ENCODE assay signal across 11 mouse cellular contexts in genomic region chr9:58496470-58497182, GRCm38 (mm10). TPM values are rescaled to one million over a fixed set of nuclear protein-coding genes. Genes with fewer than 3 reads are reported as not detected.
A peak's percentile ranks its signal among the peaks of the same experiment; 100 is the strongest.
DNase-seq lines count a peak whose midpoint lies in the region; ATAC-seq and TF ChIP-seq lines count a peak whose summit lies in the region.
"Had no signal": no experiment of that assay in that cellular context is flagged by ENCODE, and none has a peak within 500 bp of the region (broad histone marks: within the 10 kb centered on the region; RNA-seq: fewer than 3 reads in every experiment).

No protein-coding gene starts in this region.

- peaks cover 81% of the 10 kb centered on the region for H3K4me1 ChIP-seq in cerebellum, adult 2 months (ENCODE audit: control insufficient read depth, insufficient read depth, low read length)

- no peak for ATAC-seq in cerebellum, adult (ENCODE audit: insufficient number of reproducible peaks, low FRiP score, low TSS enrichment)

- no peaks in the 10 kb centered on the region for H3K27me3 ChIP-seq in cerebellum, adult 2 months (ENCODE audit: control insufficient read depth, insufficient read depth, low read length)

- peak; percentile 56; the same call in 1 of the 2 replicates for TF ChIP-seq CTCF in cerebellum, adult 2 months (IDR thresholded peaks at IDR 0.05; ENCODE audit: borderline replicate concordance, insufficient read depth, low read depth, low read length)

- DNase-seq in cerebellum, adult 18-20 months: peak; percentile 60
- peak; percentile 51 to 54 for DNase-seq in layer of hippocampus, postnatal 10 days (ENCODE audit: low spot score in 2 of 2)
- DNase-seq in layer of hippocampus, adult 9-10 months (ENCODE audit: low spot score): no peak
- peak; percentile 50 for DNase-seq in 3T3-L1 (ENCODE audit: low read depth, low spot score)
- peak; percentile 48 to 57 for DNase-seq in cerebellum, adult 2 months
- DNase-seq in adrenal gland, adult (ENCODE audit: inconsistent age in 2 of 2, low spot score in 1 of 2): no peak
- DNase-seq in neural tube, embryonic 10.5 days (ENCODE audit: extremely low spot score, low spot score): no peak
- DNase-seq: adrenal gland, adult 8-10 months had no signal

- 14% methylated on average over 4 of the region's 4 CpGs for WGBS in cerebellum, adult 2 months

- no peak overlapping the region for H3K4me3 ChIP-seq in cerebellum, adult 2 months (replicated peaks; ENCODE audit: insufficient read depth, low read depth, low read length)
- H3K4me3 ChIP-seq: heart, embryonic 12.5 days had no signal

- TF ChIP-seq POLR2A in cerebellum, adult 2 months (IDR thresholded peaks at IDR 0.05; ENCODE audit: borderline replicate concordance, insufficient read depth, low read length): no peak

- H3K27ac ChIP-seq in cerebellum, adult 2 months (ENCODE audit: insufficient read depth, low read length): peak overlapping the region; percentile 3; the same call in 1 of the 2 replicates

RNA-seq across cellular contexts. Expression of gene Insyn1, which starts 8.2 kb away (rescaled TPM):
- total RNA-seq in layer of hippocampus, postnatal 10 days (2021): 100 to 1,000 TPM; 145 TPM
- 147 and 149 TPM in 2 replicates for polyA plus RNA-seq in cerebellum, adult 2 months (2012; rRNA removed)
- polyA plus RNA-seq: liver, adult 2 months had no signal

RNA-seq across cellular contexts. Expression of gene Cd276, which starts 58.6 kb away (rescaled TPM):
- 10 to 100 TPM; 15.7 to 16.6 TPM for total RNA-seq in layer of hippocampus, postnatal 10 days (2021)
- 6.4 and 6.9 TPM in 2 replicates for polyA plus RNA-seq in cerebellum, adult 2 months (2012; rRNA removed)

Comparison
In these comparisons a context has a peak if more than half of its experiments do, and no peak if none do; other contexts are left out.
1. DNase-seq: peak in cerebellum, adult 18-20 months (2 of 2), layer of hippocampus, postnatal 10 days (2 of 2), 3T3-L1 (single experiment) and cerebellum, adult 2 months (2 of 2); none in layer of hippocampus, adult 9-10 months (single experiment), adrenal gland, adult (0 of 2) and neural tube, embryonic 10.5 days (single experiment).